Mouse (Mus musculus) forebrain, embryonic 12.5 days (tissue): ENCODE measurements around the gene Ndufaf5. TPM values are rescaled to one million over a fixed set of nuclear protein-coding genes. Genes with fewer than 3 reads are reported as not detected.
"Not testable (repeated sequence)": the region's sequence is repeated elsewhere in the genome, so short reads cannot be mapped to it uniquely, and the experiment has no call there.

Experiments used
- ATAC-seq: fragments of 200-750 bp; cut with Nextera tagmentation; 2 replicates; pipeline ENCODE4 v1.8.0; 2017; ENCODE audit warnings: moderate TSS enrichment; ENCODE audit not compliant: low FRiP score
- H3K27ac ChIP-seq: fragments of 300-500 bp; sonication (generic); 2 replicates; pipeline ENCODE4 v1.5.1; 2016; ENCODE audit warnings: mild to moderate bottlenecking
- H3K27me3 ChIP-seq: fragments of 300-500 bp; sonication (generic); 2 replicates; pipeline ENCODE4 v1.6.1; 2016; ENCODE audit warnings: mild to moderate bottlenecking
- H3K36me3 ChIP-seq: fragments of 300-500 bp; sonication (generic); replicated peaks from 2 replicates; pipeline ENCODE4 v1.6.1; 2016; ENCODE audit warnings: mild to moderate bottlenecking
- H3K4me1 ChIP-seq: fragments of 300-500 bp; sonication (generic); 2 replicates; pipeline ENCODE4 v1.6.1; 2016
- H3K4me2 ChIP-seq: fragments of 300-500 bp; sonication (generic); 2 replicates; pipeline ENCODE4 v1.6.1; 2016; ENCODE audit warnings: mild to moderate bottlenecking, moderate library complexity
- H3K4me3 ChIP-seq: fragments of 300-500 bp; sonication (generic); replicated peaks from 2 replicates; pipeline ENCODE4 v1.5.1; 2016; ENCODE audit warnings: mild to moderate bottlenecking
- H3K9ac ChIP-seq: fragments of 300-500 bp; sonication (generic); 2 replicates; pipeline ENCODE4 v1.6.1; 2016; ENCODE audit warnings: mild to moderate bottlenecking
- H3K9me3 ChIP-seq: fragments of 300-500 bp; sonication (generic); 2 replicates; pipeline ENCODE4 v1.6.1; 2016
- WGBS: fragments of 180-500 bp; shearing (Covaris S2); methylation state at CpG from one replicate; pipeline ENCODE4 v1.1.7; 2016; 5-methylcytosine and 5-hydroxymethylcytosine counted together
- polyA plus RNA-seq: library from polyadenylated mRNA; unstranded; fragments of >200 nt; fragmentation: Nextera tagmentation; extraction: Ambion mirVana; gene quantifications from 2 replicates; pipeline ENCODE4 v1.2.1, GENCODE M21; 2016

Ndufaf5 gene
- 32.0 and 34.1 TPM in 2 replicates for polyA plus RNA-seq

- Histone ChIP-seq H3K27ac (peak within 1 kb of the TSS; percentile 77), H3K4me1 (peaks cover 17% of the 10 kb centered on the region), H3K4me3 (peak within 1 kb of the TSS; percentile 79), H3K9me3 (no peaks in the 10 kb centered on the region), H3K36me3 (peaks cover 13% of the 10 kb centered on the region; the same call in 1 of the 2 replicates), H3K9ac (peak within 1 kb of the TSS; percentile 77), H3K27me3 (no peaks in the 10 kb centered on the region), H3K4me2 (peak within 1 kb of the TSS; percentile 55)
- ATAC-seq, result peak; percentile 98
- under 1% methylated on average over 43 of the region's 43 CpGs for WGBS
Observed at GRCm38 (mm10) chr2:140170127-140170802, at the start of gene Ndufaf5, which contains the start of gene Esf1. Gene Ndufaf5, plus strand, starts transcription at chr2:140170649. Gene Esf1, minus strand, starts transcription at chr2:140170564.

GRCm38 (mm10) chr2:140125516-140125915 is 44.9 kb upstream of the Ndufaf5 start:
- Histone ChIP-seq H3K4me1 (no peaks in the 10 kb centered on the region), H3K4me2 (no peak overlapping the region), H3K27me3 (no peaks in the 10 kb centered on the region), H3K36me3 (peaks cover 69% of the 10 kb centered on the region), H3K9ac (no peak overlapping the region), H3K9me3 (no peaks in the 10 kb centered on the region), H3K4me3 (no peak overlapping the region), H3K27ac (no peak overlapping the region)
- 86% methylated on average over 2 of the region's 2 CpGs for WGBS
- no peak for ATAC-seq

- H3K4me1 ChIP-seq, H3K27me3 ChIP-seq, H3K9me3 ChIP-seq, H3K4me2 ChIP-seq, H3K4me3 ChIP-seq, ATAC-seq, H3K9ac ChIP-seq, H3K27ac ChIP-seq: not testable (repeated sequence)
- 91% methylated on average over 4 of the region's 4 CpGs for WGBS
- H3K36me3 ChIP-seq, result peaks cover 46% of the 10 kb centered on the region
Observed at GRCm38 (mm10) chr2:140151743-140152142, 18.7 kb upstream of the Ndufaf5 start, which contains the start of gene Gm17374. Gene Gm17374, plus strand, starts transcription at chr2:140152043.

- peaks cover 44% of the 10 kb centered on the region for H3K36me3 ChIP-seq
- H3K27me3 ChIP-seq, result no peaks in the 10 kb centered on the region
- WGBS, result 85% methylated on average over 3 of the region's 3 CpGs
Observed at GRCm38 (mm10) chr2:140159186-140159730, 11.2 kb upstream of the Ndufaf5 start.

GRCm38 (mm10) chr2:140163351-140163854 is 7.0 kb upstream of the Ndufaf5 start:
- no peaks in the 10 kb centered on the region for H3K27me3 ChIP-seq
- H3K4me3 ChIP-seq, result no peak overlapping the region
- no peak overlapping the region for H3K27ac ChIP-seq
- 96% methylated on average over 5 of the region's 5 CpGs for WGBS
- peaks cover 38% of the 10 kb centered on the region for H3K36me3 ChIP-seq
- no peak for ATAC-seq
- H3K9me3 ChIP-seq, result no peaks in the 10 kb centered on the region
- no peak overlapping the region for H3K4me2 ChIP-seq
- H3K9ac ChIP-seq, result no peak overlapping the region
- H3K4me1 ChIP-seq, result no peaks in the 10 kb centered on the region

More at GRCm38 (mm10) chr2:140159186-140159730, 11.2 kb upstream of the Ndufaf5 start:
- H3K9ac ChIP-seq, result no peak overlapping the region
- H3K4me1 ChIP-seq, result no peaks in the 10 kb centered on the region
- H3K27ac ChIP-seq, result no peak overlapping the region
- no peaks in the 10 kb centered on the region for H3K9me3 ChIP-seq
- no peak for ATAC-seq
- H3K4me3 ChIP-seq, result no peak overlapping the region
- H3K4me2 ChIP-seq, result no peak overlapping the region

- Histone ChIP-seq H3K27me3 (no peaks in the 10 kb centered on the region), H3K36me3 (peaks cover 19% of the 10 kb centered on the region), H3K4me2 (no peak overlapping the region; the same call in 1 of the 2 replicates), H3K9me3 (no peaks in the 10 kb centered on the region), H3K4me3 (no peak overlapping the region), H3K27ac (no peak overlapping the region), H3K9ac (no peak overlapping the region), H3K4me1 (peaks cover 17% of the 10 kb centered on the region)
- 89% methylated on average over 1 of the region's 1 CpGs for WGBS
- ATAC-seq, result no peak
Observed at GRCm38 (mm10) chr2:140169057-140169456, 1.4 kb upstream of the Ndufaf5 start.

GRCm38 (mm10) chr2:140170803-140171553 is 529 bp downstream of the Ndufaf5 start:
- Histone ChIP-seq H3K36me3 (peaks cover 11% of the 10 kb centered on the region; the same call in 1 of the 2 replicates), H3K9me3 (no peaks in the 10 kb centered on the region), H3K4me1 (peaks cover 17% of the 10 kb centered on the region), H3K27ac (peak overlapping the region; percentile 77), H3K27me3 (no peaks in the 10 kb centered on the region), H3K4me2 (peak overlapping the region; percentile 55), H3K9ac (peak overlapping the region; percentile 77), H3K4me3 (peak overlapping the region; percentile 79)
- 8% methylated on average over 28 of the region's 28 CpGs for WGBS
- ATAC-seq, result peak; percentile 74

- ATAC-seq, H3K27ac ChIP-seq, H3K4me1 ChIP-seq, H3K9ac ChIP-seq, H3K4me2 ChIP-seq, H3K9me3 ChIP-seq, H3K27me3 ChIP-seq, H3K4me3 ChIP-seq: not testable (repeated sequence)
- WGBS, result 88% methylated on average over 3 of the region's 3 CpGs
- peaks cover 23% of the 10 kb centered on the region for H3K36me3 ChIP-seq
Observed at GRCm38 (mm10) chr2:140185685-140186210, 15.3 kb downstream of the Ndufaf5 start.

GRCm38 (mm10) chr2:140200713-140201112 is 30.3 kb downstream of the Ndufaf5 start:
- Histone ChIP-seq H3K27ac (no peak overlapping the region), H3K4me1 (no peaks in the 10 kb centered on the region), H3K9ac (no peak overlapping the region), H3K4me3 (no peak overlapping the region), H3K27me3 (no peaks in the 10 kb centered on the region), H3K4me2 (no peak overlapping the region), H3K9me3 (no peaks in the 10 kb centered on the region), H3K36me3 (peaks cover 24% of the 10 kb centered on the region)
- ATAC-seq, result no peak
- 86% methylated on average over 2 of the region's 2 CpGs for WGBS

GRCm38 (mm10) chr2:140202573-140202972 is 32.1 kb downstream of the Ndufaf5 start:
- no peak overlapping the region for H3K4me2 ChIP-seq
- H3K36me3 ChIP-seq, result peaks cover 21% of the 10 kb centered on the region
- no peaks in the 10 kb centered on the region for H3K4me1 ChIP-seq
- ATAC-seq, result no peak
- H3K9me3 ChIP-seq, result no peaks in the 10 kb centered on the region
- no peaks in the 10 kb centered on the region for H3K27me3 ChIP-seq
- WGBS, result 92% methylated on average over 5 of the region's 5 CpGs
- no peak overlapping the region for H3K4me3 ChIP-seq
- H3K9ac ChIP-seq, result no peak overlapping the region
- no peak overlapping the region for H3K27ac ChIP-seq

GRCm38 (mm10) chr2:140203756-140204155 is 33.3 kb downstream of the Ndufaf5 start:
- H3K27ac ChIP-seq, result no peak overlapping the region
- H3K4me1 ChIP-seq, result no peaks in the 10 kb centered on the region
- WGBS, result 98% methylated on average over 7 of the region's 7 CpGs
- ATAC-seq, result no peak
- peaks cover 21% of the 10 kb centered on the region for H3K36me3 ChIP-seq
- no peak overlapping the region for H3K4me2 ChIP-seq
- no peak overlapping the region for H3K4me3 ChIP-seq
- H3K27me3 ChIP-seq, result no peaks in the 10 kb centered on the region
- no peak overlapping the region for H3K9ac ChIP-seq
- no peaks in the 10 kb centered on the region for H3K9me3 ChIP-seq

GRCm38 (mm10) chr2:140214519-140215027 is 44.1 kb downstream of the Ndufaf5 start:
- WGBS, result 92% methylated on average over 4 of the region's 4 CpGs
- no peak overlapping the region for H3K4me3 ChIP-seq
- no peak overlapping the region for H3K27ac ChIP-seq
- H3K36me3 ChIP-seq, result no peaks in the 10 kb centered on the region
- no peak for ATAC-seq
- H3K9ac ChIP-seq, result no peak overlapping the region
- H3K4me1 ChIP-seq, result no peaks in the 10 kb centered on the region
- H3K4me2 ChIP-seq, result no peak overlapping the region
- no peaks in the 10 kb centered on the region for H3K9me3 ChIP-seq
- H3K27me3 ChIP-seq, result no peaks in the 10 kb centered on the region
